Mouse (Mus musculus) lung, postnatal 0 days (tissue): ENCODE data around the gene Mobp.

Experiments used
- CTCF ChIP-seq: IDR thresholded peaks from 2 replicates; pipeline ENCODE4 v1.5.1; 2016; ENCODE audit warnings: antibody characterized with exemption, mild to moderate bottlenecking
- EP300 ChIP-seq: IDR thresholded peaks from 2 replicates; pipeline ENCODE4 v1.6.1; 2016; ENCODE audit warnings: antibody characterized with exemption, mild to moderate bottlenecking, control low read depth

GRCm38 (mm10) chr9:120126868-120127267, 22.6 kb upstream of the Mobp start:
- TF ChIP-seq CTCF (no peak), EP300 (no peak)
